Mouse (Mus musculus): ENCODE measurements around the gene Thsd4. TPM values are rescaled to one million over a fixed set of nuclear protein-coding genes. Genes with fewer than 3 reads are reported as not detected.

The Thsd4 gene
- polyA plus RNA-seq, 1 experiment from 2014 or later = 11.4 TPM

GRCm38 (mm10) chr9:60558507-60558906, 36.7 kb upstream of the Thsd4 start:
- H3K9ac ChIP-seq (ENCODE audit: low read depth, low read length) = no peak overlapping the region
- no peak overlapping the region for H3K27ac ChIP-seq (ENCODE audit: low read depth, low read length)
- no peak for TF ChIP-seq CTCF (IDR thresholded peaks at IDR 0.05; ENCODE audit: low read depth)
- no peak overlapping the region for H3K4me3 ChIP-seq (ENCODE audit: low read depth, low read length)
- H3K4me2 ChIP-seq (replicated peaks; ENCODE audit: low read depth) = no peak overlapping the region
- WGBS = 82% methylated on average over 3 of the region's 3 CpGs
- no peaks in the 10 kb centered on the region for H3K4me1 ChIP-seq (replicated peaks; ENCODE audit: control insufficient read depth, insufficient read depth, low read length)
- no peak for ATAC-seq
- no peaks in the 10 kb centered on the region for H3K27me3 ChIP-seq (replicated peaks; ENCODE audit: control insufficient read depth, insufficient read depth, low read length)
- no peaks in the 10 kb centered on the region for H3K9me3 ChIP-seq (ENCODE audit: control insufficient read depth)
- H3K36me3 ChIP-seq (ENCODE audit: control insufficient read depth, insufficient read depth) = no peaks in the 10 kb centered on the region

- Histone ChIP-seq H3K9me3 (ENCODE audit: control insufficient read depth) (no peaks in the 10 kb centered on the region), H3K27me3 (replicated peaks; ENCODE audit: control insufficient read depth, insufficient read depth, low read length) (no peaks in the 10 kb centered on the region), H3K36me3 (ENCODE audit: control insufficient read depth, insufficient read depth) (no peaks in the 10 kb centered on the region), H3K4me2 (replicated peaks; ENCODE audit: low read depth) (no peak overlapping the region), H3K4me1 (replicated peaks; ENCODE audit: control insufficient read depth, insufficient read depth, low read length) (no peaks in the 10 kb centered on the region), H3K4me3 (ENCODE audit: low read depth, low read length) (no peak overlapping the region), H3K9ac (ENCODE audit: low read depth, low read length) (no peak overlapping the region), H3K27ac (ENCODE audit: low read depth, low read length) (no peak overlapping the region)
- ATAC-seq = no peak
- peak; percentile 56 for TF ChIP-seq CTCF (IDR thresholded peaks at IDR 0.05; ENCODE audit: low read depth)
- 94% methylated on average over 4 of the region's 4 CpGs for WGBS
Measured at GRCm38 (mm10) chr9:60551238-60551637, 29.4 kb upstream of the Thsd4 start.

GRCm38 (mm10) chr9:60548182-60548581, 26.3 kb upstream of the Thsd4 start:
- Histone ChIP-seq H3K9me3 (ENCODE audit: control insufficient read depth) (no peaks in the 10 kb centered on the region), H3K27ac (ENCODE audit: low read depth, low read length) (no peak overlapping the region), H3K36me3 (ENCODE audit: control insufficient read depth, insufficient read depth) (no peaks in the 10 kb centered on the region), H3K4me2 (replicated peaks; ENCODE audit: low read depth) (no peak overlapping the region), H3K4me3 (ENCODE audit: low read depth, low read length) (no peak overlapping the region), H3K4me1 (replicated peaks; ENCODE audit: control insufficient read depth, insufficient read depth, low read length) (no peaks in the 10 kb centered on the region), H3K27me3 (replicated peaks; ENCODE audit: control insufficient read depth, insufficient read depth, low read length) (no peaks in the 10 kb centered on the region), H3K9ac (ENCODE audit: low read depth, low read length) (no peak overlapping the region)
- WGBS = 28% methylated on average over 4 of the region's 4 CpGs
- ATAC-seq = peak; percentile 57
- peak; percentile 96 for TF ChIP-seq CTCF (IDR thresholded peaks at IDR 0.05; ENCODE audit: low read depth)

DNA sequence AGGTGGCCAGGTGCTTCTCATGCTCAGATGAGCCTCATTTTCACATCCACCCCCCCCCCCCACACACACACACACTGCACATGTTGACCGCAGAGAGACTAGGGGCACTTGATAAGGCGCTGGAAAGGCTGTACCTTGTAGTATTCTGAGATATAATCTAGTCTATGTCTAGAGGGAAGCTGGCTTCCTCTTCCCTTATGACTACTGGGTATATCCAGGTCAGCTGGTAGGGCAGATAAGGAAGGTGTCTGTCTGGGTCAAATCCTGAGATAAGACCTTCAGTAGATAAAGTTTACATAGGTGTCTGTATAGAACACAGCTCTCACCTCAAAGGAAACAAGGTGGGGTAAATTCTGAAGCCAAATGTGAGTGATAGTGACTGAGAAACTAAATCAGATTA, 24.3 kb upstream of the Thsd4 start:
- no peaks in the 10 kb centered on the region for H3K36me3 ChIP-seq (ENCODE audit: control insufficient read depth, insufficient read depth)
- no peaks in the 10 kb centered on the region for H3K9me3 ChIP-seq (ENCODE audit: control insufficient read depth)
- no peak overlapping the region for H3K9ac ChIP-seq (ENCODE audit: low read depth, low read length)
- H3K27me3 ChIP-seq (replicated peaks; ENCODE audit: control insufficient read depth, insufficient read depth, low read length) = no peaks in the 10 kb centered on the region
- no peak for ATAC-seq
- TF ChIP-seq CTCF (IDR thresholded peaks at IDR 0.05; ENCODE audit: low read depth) = no peak
- H3K4me1 ChIP-seq (replicated peaks; ENCODE audit: control insufficient read depth, insufficient read depth, low read length) = no peaks in the 10 kb centered on the region
- peak overlapping the region; percentile 42; the same call in 1 of the 2 replicates for H3K4me2 ChIP-seq (replicated peaks; ENCODE audit: low read depth)
- 45% methylated on average over 2 of the region's 2 CpGs for WGBS
- H3K4me3 ChIP-seq (ENCODE audit: low read depth, low read length) = no peak overlapping the region
- peak overlapping the region; percentile 65 for H3K27ac ChIP-seq (ENCODE audit: low read depth, low read length)

GRCm38 (mm10) chr9:60545361-60546096, 23.7 kb upstream of the Thsd4 start:
- no peak overlapping the region for H3K9ac ChIP-seq (ENCODE audit: low read depth, low read length)
- no peaks in the 10 kb centered on the region for H3K27me3 ChIP-seq (replicated peaks; ENCODE audit: control insufficient read depth, insufficient read depth, low read length)
- H3K4me2 ChIP-seq (replicated peaks; ENCODE audit: low read depth) = peak overlapping the region; percentile 42
- H3K4me3 ChIP-seq (ENCODE audit: low read depth, low read length) = no peak overlapping the region
- peak; percentile 86 for ATAC-seq
- H3K36me3 ChIP-seq (ENCODE audit: control insufficient read depth, insufficient read depth) = no peaks in the 10 kb centered on the region
- H3K27ac ChIP-seq (ENCODE audit: low read depth, low read length) = peak overlapping the region; percentile 65
- no peaks in the 10 kb centered on the region for H3K9me3 ChIP-seq (ENCODE audit: control insufficient read depth)
- H3K4me1 ChIP-seq (replicated peaks; ENCODE audit: control insufficient read depth, insufficient read depth, low read length) = no peaks in the 10 kb centered on the region
- 43% methylated on average over 13 of the region's 13 CpGs for WGBS
- no peak for TF ChIP-seq CTCF (IDR thresholded peaks at IDR 0.05; ENCODE audit: low read depth)

DNA sequence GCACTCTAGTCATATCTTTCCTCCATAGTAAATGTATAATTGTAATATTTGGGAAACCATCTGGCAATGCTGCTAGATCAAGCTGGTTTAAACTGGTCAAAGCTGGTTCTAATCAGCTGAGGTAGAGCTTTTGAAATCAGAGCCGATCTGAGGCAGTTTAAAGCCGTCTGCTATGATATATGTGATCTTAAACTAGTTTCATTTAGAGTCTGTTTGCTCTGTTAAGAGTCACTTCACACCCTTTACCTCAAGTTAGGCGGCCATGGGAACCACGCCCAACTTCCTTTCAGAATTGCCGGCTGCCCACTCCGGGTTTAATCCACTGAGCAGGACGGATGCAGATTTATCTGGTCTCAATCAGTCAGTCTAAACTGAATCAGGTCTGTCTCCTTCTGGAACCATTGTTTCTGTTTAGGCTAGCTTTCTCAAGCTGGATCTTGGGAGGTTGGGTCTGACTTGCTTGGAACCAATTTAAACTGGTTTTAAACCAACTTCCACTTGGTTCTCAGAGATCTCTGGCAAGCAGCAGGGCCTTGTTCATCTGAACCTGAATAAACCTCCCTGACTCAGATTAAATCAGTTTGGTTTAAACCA, 21.7 kb upstream of the Thsd4 start:
- ATAC-seq = no peak

More for the DNA sequence above, 21.7 kb upstream of the Thsd4 start:
- no peak overlapping the region for H3K9ac ChIP-seq (ENCODE audit: low read depth, low read length)
- WGBS = 38% methylated on average over 7 of the region's 7 CpGs
- no peak overlapping the region for H3K4me2 ChIP-seq (replicated peaks; ENCODE audit: low read depth)
- no peak overlapping the region for H3K4me3 ChIP-seq (ENCODE audit: low read depth, low read length)
- no peaks in the 10 kb centered on the region for H3K36me3 ChIP-seq (ENCODE audit: control insufficient read depth, insufficient read depth)
- TF ChIP-seq CTCF (IDR thresholded peaks at IDR 0.05; ENCODE audit: low read depth) = no peak
- H3K27ac ChIP-seq (ENCODE audit: low read depth, low read length) = no peak overlapping the region
- H3K4me1 ChIP-seq (replicated peaks; ENCODE audit: control insufficient read depth, insufficient read depth, low read length) = no peaks in the 10 kb centered on the region
- H3K9me3 ChIP-seq (ENCODE audit: control insufficient read depth) = no peaks in the 10 kb centered on the region
- no peaks in the 10 kb centered on the region for H3K27me3 ChIP-seq (replicated peaks; ENCODE audit: control insufficient read depth, insufficient read depth, low read length)
